Mouse (Mus musculus): Measurements from ENCODE around the gene Npb. TPM values are rescaled to one million over a fixed set of nuclear protein-coding genes. Genes with fewer than 3 reads are reported as not detected.
"Not testable (repeated sequence)": the region's sequence is repeated elsewhere in the genome, so short reads cannot be mapped to it uniquely, and the experiment has no call there.

Gene Npb
- polyA plus RNA-seq, 1 experiment from 2014 or later, result not detected

- H3K27ac ChIP-seq (ENCODE audit: low read depth, low read length); H3K4me2 ChIP-seq (replicated peaks; ENCODE audit: low read depth, low read length); H3K4me3 ChIP-seq (ENCODE audit: low read depth, low read length); H3K9me3 ChIP-seq (ENCODE audit: control insufficient read depth, low read length); H3K9ac ChIP-seq (ENCODE audit: low read depth, low read length); H3K4me1 ChIP-seq (replicated peaks; ENCODE audit: control insufficient read depth, insufficient read depth, low read length); ATAC-seq (ENCODE audit: low FRiP score); DNase-seq (ENCODE audit: low spot score); H3K27me3 ChIP-seq (ENCODE audit: control insufficient read depth, insufficient read depth, low read length): not testable (repeated sequence)
- H3K36me3 ChIP-seq (ENCODE audit: control insufficient read depth, insufficient read depth, low read length), result peaks cover 25% of the 10 kb centered on the region
- WGBS, result 81% methylated on average over 2 of the region's 2 CpGs
Observed at GRCm38 (mm10) chr11:120582982-120583293, 25.3 kb upstream of the Npb start.

GRCm38 (mm10) chr11:120583937-120584336, 24.3 kb upstream of the Npb start:
- H3K4me3 ChIP-seq (ENCODE audit: low read depth, low read length), result no peak overlapping the region
- H3K4me1 ChIP-seq (replicated peaks; ENCODE audit: control insufficient read depth, insufficient read depth, low read length), result peaks cover 6% of the 10 kb centered on the region
- no peak overlapping the region for H3K27ac ChIP-seq (ENCODE audit: low read depth, low read length)
- ATAC-seq (ENCODE audit: low FRiP score) (no peak), DNase-seq (ENCODE audit: low spot score) (no peak)
- H3K4me2 ChIP-seq (replicated peaks; ENCODE audit: low read depth, low read length), result no peak overlapping the region
- 90% methylated on average over 1 of the region's 1 CpGs for WGBS
- no peaks in the 10 kb centered on the region for H3K27me3 ChIP-seq (ENCODE audit: control insufficient read depth, insufficient read depth, low read length)
- H3K9ac ChIP-seq (ENCODE audit: low read depth, low read length), result no peak overlapping the region
- no peaks in the 10 kb centered on the region for H3K9me3 ChIP-seq (ENCODE audit: control insufficient read depth, low read length)
- H3K36me3 ChIP-seq (ENCODE audit: control insufficient read depth, insufficient read depth, low read length), result peaks cover 21% of the 10 kb centered on the region

DNA sequence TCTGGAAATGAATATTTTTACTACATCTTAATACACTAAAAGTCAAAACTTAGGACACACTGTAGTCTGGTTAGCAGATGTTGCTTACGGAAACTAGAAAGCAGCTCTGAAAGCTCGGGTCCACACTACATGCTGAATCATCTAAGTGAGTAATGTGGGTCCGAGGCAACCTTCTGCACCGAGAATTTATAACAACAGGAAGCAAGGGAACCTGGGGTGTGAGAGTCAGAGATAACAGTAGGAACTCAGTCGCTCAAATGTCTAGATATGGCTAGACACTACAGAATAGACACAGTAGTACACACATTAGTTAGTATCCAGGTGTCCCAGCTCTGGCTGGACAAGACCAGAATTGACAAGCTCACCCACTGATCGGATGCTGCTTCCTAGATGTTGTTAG, 19.7 kb upstream of the Npb start:
- H3K9me3 ChIP-seq (ENCODE audit: control insufficient read depth, low read length), result no peaks in the 10 kb centered on the region
- H3K9ac ChIP-seq (ENCODE audit: low read depth, low read length), result no peak overlapping the region
- no peaks in the 10 kb centered on the region for H3K27me3 ChIP-seq (ENCODE audit: control insufficient read depth, insufficient read depth, low read length)
- no peak overlapping the region for H3K4me3 ChIP-seq (ENCODE audit: low read depth, low read length)
- DNase-seq (ENCODE audit: low spot score), result no peak
- no peak overlapping the region for H3K4me2 ChIP-seq (replicated peaks; ENCODE audit: low read depth, low read length)
- 94% methylated on average over 6 of the region's 6 CpGs for WGBS
- H3K27ac ChIP-seq (ENCODE audit: low read depth, low read length), result no peak overlapping the region
- no peaks in the 10 kb centered on the region for H3K4me1 ChIP-seq (replicated peaks; ENCODE audit: control insufficient read depth, insufficient read depth, low read length)
- peaks cover 27% of the 10 kb centered on the region for H3K36me3 ChIP-seq (ENCODE audit: control insufficient read depth, insufficient read depth, low read length)
- no peak for ATAC-seq (ENCODE audit: low FRiP score)

GRCm38 (mm10) chr11:120597240-120598235, 10.7 kb upstream of the Npb start:
- peaks cover 7% of the 10 kb centered on the region; the same call in 1 of the 2 replicates for H3K4me1 ChIP-seq (replicated peaks; ENCODE audit: control insufficient read depth, insufficient read depth, low read length)
- peak; percentile 73 for ATAC-seq (ENCODE audit: low FRiP score)
- no peaks in the 10 kb centered on the region for H3K27me3 ChIP-seq (ENCODE audit: control insufficient read depth, insufficient read depth, low read length)
- peaks cover 15% of the 10 kb centered on the region for H3K36me3 ChIP-seq (ENCODE audit: control insufficient read depth, insufficient read depth, low read length)
- DNase-seq (ENCODE audit: low spot score), result no peak
- peak overlapping the region; percentile 92 for H3K4me2 ChIP-seq (replicated peaks; ENCODE audit: low read depth, low read length)
- peak overlapping the region; percentile 100 for H3K4me3 ChIP-seq (ENCODE audit: low read depth, low read length)
- no peaks in the 10 kb centered on the region for H3K9me3 ChIP-seq (ENCODE audit: control insufficient read depth, low read length)
- peak overlapping the region; percentile 88 for H3K27ac ChIP-seq (ENCODE audit: low read depth, low read length)
- H3K9ac ChIP-seq (ENCODE audit: low read depth, low read length), result peak overlapping the region; percentile 99
- 6% methylated on average over 59 of the region's 99 CpGs for WGBS

DNA sequence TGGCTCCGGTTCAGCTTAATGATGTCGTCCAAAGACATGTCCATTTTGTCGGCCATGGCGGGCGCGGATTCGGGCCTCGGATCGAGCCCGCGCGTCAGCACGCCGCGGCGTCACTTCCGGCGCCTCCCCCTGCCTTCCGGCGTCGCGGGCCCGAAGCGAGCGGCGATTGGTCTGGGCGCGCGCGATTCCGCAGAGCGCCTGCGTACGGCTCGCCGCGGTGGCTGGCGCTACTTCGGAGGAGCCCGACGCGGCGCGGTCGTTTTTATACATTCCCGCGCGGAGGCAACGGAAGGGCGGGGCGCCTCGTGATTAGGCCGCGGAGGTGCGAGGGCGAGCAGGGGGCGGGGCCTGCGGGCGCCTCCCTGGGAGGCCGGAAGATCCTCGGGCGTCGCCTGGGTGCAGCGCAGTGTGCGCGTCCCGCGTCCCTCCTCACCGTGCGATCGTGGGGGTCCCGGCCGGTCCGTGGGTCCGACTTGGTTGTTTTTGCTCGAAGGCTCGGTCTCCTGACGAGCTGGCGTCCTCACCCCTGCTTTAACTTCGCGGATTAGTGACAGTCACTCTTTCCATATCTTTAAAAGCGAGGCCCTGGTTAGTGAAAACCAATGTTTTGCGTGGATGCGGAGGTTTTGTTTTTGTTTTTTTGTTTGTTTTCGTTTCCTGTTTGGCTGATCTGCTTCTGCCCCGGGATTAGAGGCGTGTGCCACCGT, 9.8 kb upstream of the Npb start, which contains the start of the genes Alyref and Anapc11:
Gene Alyref (minus strand): TSS at position 83 of the 707 bp plus-strand sequence.
Gene Anapc11 (plus strand): TSS at position 139 of the 707 bp plus-strand sequence.
- DNase-seq (ENCODE audit: low spot score) (peak; percentile 98), ATAC-seq (ENCODE audit: low FRiP score) (peak; percentile 98)
- Histone ChIP-seq H3K9me3 (ENCODE audit: control insufficient read depth, low read length) (no peaks in the 10 kb centered on the region), H3K27ac (ENCODE audit: low read depth, low read length) (peak within 1 kb of the TSS; percentile 88), H3K9ac (ENCODE audit: low read depth, low read length) (peak within 1 kb of the TSS; percentile 99), H3K4me3 (ENCODE audit: low read depth, low read length) (peak within 1 kb of the TSS; percentile 100), H3K4me2 (replicated peaks; ENCODE audit: low read depth, low read length) (peak within 1 kb of the TSS; percentile 92), H3K36me3 (ENCODE audit: control insufficient read depth, insufficient read depth, low read length) (peaks cover 12% of the 10 kb centered on the region), H3K4me1 (replicated peaks; ENCODE audit: control insufficient read depth, insufficient read depth, low read length) (peaks cover 7% of the 10 kb centered on the region; the same call in 1 of the 2 replicates), H3K27me3 (ENCODE audit: control insufficient read depth, insufficient read depth, low read length) (no peaks in the 10 kb centered on the region)
- WGBS, result under 1% methylated on average over 77 of the region's 88 CpGs

DNA sequence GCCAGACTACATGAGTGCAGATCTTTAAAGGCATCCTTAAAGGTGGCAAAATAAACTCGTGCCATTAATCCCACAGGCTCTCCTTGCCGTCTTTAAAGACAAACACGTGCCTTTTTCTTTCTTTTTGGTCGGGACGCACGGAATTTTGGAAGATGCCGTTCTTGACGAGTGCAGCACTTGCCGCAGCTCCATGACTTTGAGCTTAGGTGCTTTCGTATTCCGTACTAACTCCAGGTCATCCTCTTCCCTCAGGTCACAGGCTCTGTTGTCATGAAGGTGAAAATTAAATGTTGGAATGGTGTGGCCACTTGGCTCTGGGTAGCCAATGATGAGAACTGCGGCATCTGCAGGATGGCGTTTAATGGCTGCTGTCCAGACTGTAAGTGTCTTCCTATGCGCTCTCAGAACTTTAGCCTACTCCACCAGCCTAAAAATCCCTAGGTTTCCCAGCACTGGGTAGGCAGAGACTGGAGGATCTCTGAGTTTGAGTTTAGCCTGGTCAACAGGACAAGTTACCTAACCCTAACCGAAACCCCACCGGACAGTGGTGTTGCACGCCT, 9.2 kb upstream of the Npb start:
- H3K4me3 ChIP-seq (ENCODE audit: low read depth, low read length), result peak overlapping the region; percentile 100
- DNase-seq (ENCODE audit: low spot score) (no peak), ATAC-seq (ENCODE audit: low FRiP score) (no peak)
- WGBS, result 48% methylated on average over 17 of the region's 17 CpGs
- H3K4me2 ChIP-seq (replicated peaks; ENCODE audit: low read depth, low read length), result peak overlapping the region; percentile 76
- peak overlapping the region; percentile 64 for H3K9ac ChIP-seq (ENCODE audit: low read depth, low read length)
- H3K27ac ChIP-seq (ENCODE audit: low read depth, low read length), result no peak overlapping the region
- peaks cover 10% of the 10 kb centered on the region for H3K36me3 ChIP-seq (ENCODE audit: control insufficient read depth, insufficient read depth, low read length)
- peaks cover 7% of the 10 kb centered on the region; the same call in 1 of the 2 replicates for H3K4me1 ChIP-seq (replicated peaks; ENCODE audit: control insufficient read depth, insufficient read depth, low read length)
- H3K27me3 ChIP-seq (ENCODE audit: control insufficient read depth, insufficient read depth, low read length), result no peaks in the 10 kb centered on the region
- no peaks in the 10 kb centered on the region for H3K9me3 ChIP-seq (ENCODE audit: control insufficient read depth, low read length)

DNA sequence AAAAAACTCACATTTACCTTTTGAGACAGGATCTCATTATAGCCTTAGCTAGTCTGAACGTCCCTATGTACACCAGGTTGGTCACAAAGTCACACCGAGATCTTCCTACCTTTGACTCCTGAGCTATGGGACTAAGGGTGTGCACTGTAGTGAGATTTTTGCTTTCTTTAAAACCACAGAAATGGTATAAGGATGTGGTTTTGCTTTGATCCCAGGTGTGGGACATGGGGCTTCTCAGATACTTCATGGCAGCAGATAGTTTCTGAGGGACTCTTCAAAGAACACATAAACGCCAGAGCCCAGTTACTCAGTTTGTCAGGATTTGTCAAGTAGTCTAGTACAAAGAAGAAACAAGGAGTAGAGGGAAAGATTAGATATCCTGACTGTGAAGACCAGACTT, 7.6 kb upstream of the Npb start:
- WGBS, result 98% methylated on average over 3 of the region's 3 CpGs
- ATAC-seq (ENCODE audit: low FRiP score) (no peak), DNase-seq (ENCODE audit: low spot score) (no peak)
- H3K4me1 ChIP-seq (replicated peaks; ENCODE audit: control insufficient read depth, insufficient read depth, low read length), result peaks cover 7% of the 10 kb centered on the region; the same call in 1 of the 2 replicates
- H3K4me2 ChIP-seq (replicated peaks; ENCODE audit: low read depth, low read length), result no peak overlapping the region
- H3K9me3 ChIP-seq (ENCODE audit: control insufficient read depth, low read length), result no peaks in the 10 kb centered on the region
- H3K9ac ChIP-seq (ENCODE audit: low read depth, low read length), result no peak overlapping the region
- H3K27ac ChIP-seq (ENCODE audit: low read depth, low read length), result no peak overlapping the region
- H3K27me3 ChIP-seq (ENCODE audit: control insufficient read depth, insufficient read depth, low read length), result no peaks in the 10 kb centered on the region
- peaks cover 7% of the 10 kb centered on the region; the same call in 1 of the 2 replicates for H3K36me3 ChIP-seq (ENCODE audit: control insufficient read depth, insufficient read depth, low read length)
- no peak overlapping the region for H3K4me3 ChIP-seq (ENCODE audit: low read depth, low read length)

DNA sequence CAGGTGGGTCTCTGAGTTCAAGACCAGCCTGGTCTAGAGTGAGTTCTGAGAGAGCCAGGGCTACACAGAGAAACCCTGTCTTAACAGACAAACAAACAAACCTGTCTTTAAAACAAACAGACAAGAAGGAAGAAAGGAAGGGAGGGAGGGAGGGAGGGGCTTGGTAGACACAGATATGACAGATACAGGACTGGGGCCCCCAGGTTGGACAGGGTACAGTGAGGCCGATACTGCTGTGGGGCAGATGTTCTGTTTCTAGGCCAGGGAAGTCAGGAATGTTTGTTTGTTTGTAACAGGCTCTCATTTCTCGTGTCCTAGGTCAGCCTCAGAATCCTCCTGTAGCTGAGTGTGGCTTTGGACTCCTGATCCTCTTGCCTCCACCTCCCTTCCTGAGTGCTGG, 4.7 kb upstream of the Npb start:
- no peaks in the 10 kb centered on the region for H3K36me3 ChIP-seq (ENCODE audit: control insufficient read depth, insufficient read depth, low read length)

More for the DNA sequence above, 4.7 kb upstream of the Npb start:
- no peak for DNase-seq (ENCODE audit: low spot score)
- no peak overlapping the region for H3K9ac ChIP-seq (ENCODE audit: low read depth, low read length)
- H3K27me3 ChIP-seq (ENCODE audit: control insufficient read depth, insufficient read depth, low read length), result peaks cover 8% of the 10 kb centered on the region; the same call in 1 of the 2 replicates
- 94% methylated on average over 2 of the region's 2 CpGs for WGBS
- H3K27ac ChIP-seq (ENCODE audit: low read depth, low read length), result no peak overlapping the region
- no peak overlapping the region for H3K4me2 ChIP-seq (replicated peaks; ENCODE audit: low read depth, low read length)
- ATAC-seq (ENCODE audit: low FRiP score), result no peak
- no peaks in the 10 kb centered on the region for H3K9me3 ChIP-seq (ENCODE audit: control insufficient read depth, low read length)
- peaks cover 3% of the 10 kb centered on the region; the same call in 1 of the 2 replicates for H3K4me1 ChIP-seq (replicated peaks; ENCODE audit: control insufficient read depth, insufficient read depth, low read length)
- H3K4me3 ChIP-seq (ENCODE audit: low read depth, low read length), result no peak overlapping the region

All from hindbrain, embryonic 11.5 days (tissue).